Mouse (Mus musculus): ENCODE measurements around the gene A030005K14Rik. TPM values are rescaled to one million over a fixed set of nuclear protein-coding genes. Genes with fewer than 3 reads are reported as not detected.

Gene A030005K14Rik
- polyA plus RNA-seq, 1 experiment = not detected

DNA sequence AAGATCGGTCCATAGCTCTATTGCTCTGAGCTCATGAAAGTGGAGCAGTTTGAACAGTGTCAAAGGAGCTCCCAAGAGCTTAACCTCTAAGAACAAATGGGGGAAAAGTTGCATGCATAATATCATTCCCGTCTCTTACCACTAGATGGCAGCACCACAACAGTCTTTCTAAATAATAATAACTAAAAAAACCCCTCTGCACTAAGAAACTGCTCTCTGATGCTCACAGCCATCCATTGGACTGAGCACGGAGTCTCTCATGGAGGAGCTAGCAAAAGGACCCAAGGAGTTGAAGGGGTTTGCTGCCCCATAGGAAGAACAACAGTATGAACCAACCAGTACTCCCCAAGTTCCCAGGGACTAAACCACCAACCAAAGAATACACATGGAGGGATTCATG is 5.7 kb upstream of the A030005K14Rik start:
- Histone ChIP-seq H3K36me3 (ENCODE audit: control insufficient read depth, insufficient read depth, low read length) (no peaks in the 10 kb centered on the region), H3K4me3 (ENCODE audit: insufficient read depth, low read depth, low read length) (no peak overlapping the region), H3K27me3 (replicated peaks; ENCODE audit: control insufficient read depth, insufficient read depth, low read length) (no peaks in the 10 kb centered on the region; the same call in 1 of the 2 replicates), H3K4me1 (ENCODE audit: control insufficient read depth, insufficient read depth, low read length) (no peaks in the 10 kb centered on the region), H3K27ac (ENCODE audit: insufficient read depth, low read depth, low read length) (no peak overlapping the region)
- TF ChIP-seq POLR2A (IDR thresholded peaks at IDR 0.05; ENCODE audit: low read depth, low read length) = no peak
- TF ChIP-seq CTCF (conservative IDR thresholded peaks at IDR 0.05; ENCODE audit: insufficient read depth, insufficient read length, low read depth, low read length) = no peak
- peak; percentile 31 for DNase-seq
- 16% methylated on average over 3 of the region's 3 CpGs for WGBS

DNA sequence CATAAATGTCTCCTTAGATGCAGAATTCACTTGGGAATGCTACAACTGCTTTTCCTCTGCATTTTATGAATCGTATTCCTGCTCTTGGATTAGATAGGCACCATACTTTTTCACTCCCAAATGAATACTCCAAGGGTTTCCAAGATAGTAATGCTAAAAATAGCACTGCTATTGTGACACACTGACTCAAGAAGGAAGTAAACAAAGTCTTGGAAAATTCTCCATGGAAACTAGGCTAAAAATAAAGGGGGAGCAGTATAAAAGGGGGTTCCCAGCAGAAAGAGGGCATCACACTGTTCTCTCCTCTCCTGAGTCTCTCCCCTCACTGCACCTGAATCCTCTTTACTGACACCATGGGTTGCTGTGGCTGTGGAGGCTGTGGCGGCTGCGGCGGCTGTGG is 1.5 kb upstream of the A030005K14Rik start, which contains the start of gene Krtap28-13:
Krtap28-13 (plus strand) TSS at position 288 of the 400 bp plus-strand sequence.
- Histone ChIP-seq H3K27me3 (replicated peaks; ENCODE audit: control insufficient read depth, insufficient read depth, low read length) (no peaks in the 10 kb centered on the region; the same call in 1 of the 2 replicates), H3K27ac (ENCODE audit: insufficient read depth, low read depth, low read length) (no peak within 1 kb of the TSS), H3K4me1 (ENCODE audit: control insufficient read depth, insufficient read depth, low read length) (no peaks in the 10 kb centered on the region), H3K4me3 (ENCODE audit: insufficient read depth, low read depth, low read length) (no peak within 1 kb of the TSS), H3K36me3 (ENCODE audit: control insufficient read depth, insufficient read depth, low read length) (no peaks in the 10 kb centered on the region)
- DNase-seq = no peak
- TF ChIP-seq CTCF (conservative IDR thresholded peaks at IDR 0.05; ENCODE audit: insufficient read depth, insufficient read length, low read depth, low read length) (no peak), POLR2A (IDR thresholded peaks at IDR 0.05; ENCODE audit: low read depth, low read length) (no peak)
- 87% methylated on average over 4 of the region's 4 CpGs for WGBS

DNA sequence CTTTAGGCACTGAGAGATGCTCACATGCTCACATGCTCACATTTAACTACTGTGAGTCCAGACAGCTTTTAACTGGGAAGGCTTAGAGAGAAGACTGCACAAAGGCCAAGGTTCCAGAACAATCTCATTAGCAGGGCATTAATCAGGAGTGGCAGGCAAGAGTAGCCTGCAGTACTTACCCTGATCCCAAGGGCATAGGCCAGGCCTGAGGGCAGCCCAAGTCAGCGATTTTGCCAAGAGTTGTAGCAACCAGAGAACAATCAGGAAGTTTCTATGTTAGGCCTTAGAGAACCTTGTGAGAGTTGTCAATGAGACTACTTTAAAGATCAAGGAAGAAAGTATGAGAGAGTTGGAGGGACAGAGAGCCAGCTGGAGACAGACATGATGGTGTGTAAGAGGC is 697 bp downstream of the A030005K14Rik start:
- Histone ChIP-seq H3K27ac (ENCODE audit: insufficient read depth, low read depth, low read length) (no peak overlapping the region), H3K27me3 (replicated peaks; ENCODE audit: control insufficient read depth, insufficient read depth, low read length) (no peaks in the 10 kb centered on the region), H3K36me3 (ENCODE audit: control insufficient read depth, insufficient read depth, low read length) (no peaks in the 10 kb centered on the region), H3K4me3 (ENCODE audit: insufficient read depth, low read depth, low read length) (no peak overlapping the region), H3K4me1 (ENCODE audit: control insufficient read depth, insufficient read depth, low read length) (no peaks in the 10 kb centered on the region)
- TF ChIP-seq POLR2A (IDR thresholded peaks at IDR 0.05; ENCODE audit: low read depth, low read length) (no peak), CTCF (conservative IDR thresholded peaks at IDR 0.05; ENCODE audit: insufficient read depth, insufficient read length, low read depth, low read length) (no peak)
- WGBS = 30% methylated on average over 1 of the region's 1 CpGs
- peak; percentile 65 for DNase-seq

DNA sequence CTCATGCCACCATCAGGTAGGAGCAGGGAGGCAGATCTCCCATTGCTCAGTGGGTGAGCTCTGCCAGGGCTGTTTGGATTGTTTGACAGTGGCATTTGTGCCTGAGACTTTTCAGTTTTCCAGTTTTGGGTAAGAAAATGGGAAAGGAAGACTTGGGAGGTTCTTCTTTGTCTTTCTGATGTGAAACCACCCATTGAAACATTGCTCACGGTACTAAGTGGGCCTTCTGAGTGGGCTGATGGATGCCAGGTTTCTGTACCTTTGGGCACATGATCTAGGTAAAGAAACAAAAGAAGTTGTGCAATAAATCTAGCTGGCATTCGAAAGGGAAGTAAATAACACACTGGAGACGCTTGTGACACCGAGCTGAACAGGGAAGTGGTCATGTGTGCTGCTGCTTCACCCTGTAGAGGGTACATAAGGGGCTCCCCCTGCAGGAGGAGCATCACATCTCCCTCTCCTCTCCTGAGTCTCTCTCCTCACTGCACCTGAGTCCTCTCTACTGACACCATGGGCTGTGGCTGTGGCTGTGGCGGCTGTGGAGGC is 14.2 kb downstream of the A030005K14Rik start, which contains the start of gene Gm47969:
Gm47969 (plus strand) TSS at position 51 of the 546 bp plus-strand sequence.
- 58% methylated on average over 5 of the region's 5 CpGs for WGBS
- no peak within 1 kb of the TSS for H3K4me3 ChIP-seq (ENCODE audit: insufficient read depth, low read depth, low read length)
- no peak within 1 kb of the TSS for H3K27ac ChIP-seq (ENCODE audit: insufficient read depth, low read depth, low read length)
- no peaks in the 10 kb centered on the region for H3K36me3 ChIP-seq (ENCODE audit: control insufficient read depth, insufficient read depth, low read length)
- H3K4me1 ChIP-seq (ENCODE audit: control insufficient read depth, insufficient read depth, low read length) = no peaks in the 10 kb centered on the region
- DNase-seq = no peak
- H3K27me3 ChIP-seq (replicated peaks; ENCODE audit: control insufficient read depth, insufficient read depth, low read length) = no peaks in the 10 kb centered on the region
- TF ChIP-seq POLR2A (IDR thresholded peaks at IDR 0.05; ENCODE audit: low read depth, low read length) = no peak
- TF ChIP-seq CTCF (conservative IDR thresholded peaks at IDR 0.05; ENCODE audit: insufficient read depth, insufficient read length, low read depth, low read length) = no peak

DNA sequence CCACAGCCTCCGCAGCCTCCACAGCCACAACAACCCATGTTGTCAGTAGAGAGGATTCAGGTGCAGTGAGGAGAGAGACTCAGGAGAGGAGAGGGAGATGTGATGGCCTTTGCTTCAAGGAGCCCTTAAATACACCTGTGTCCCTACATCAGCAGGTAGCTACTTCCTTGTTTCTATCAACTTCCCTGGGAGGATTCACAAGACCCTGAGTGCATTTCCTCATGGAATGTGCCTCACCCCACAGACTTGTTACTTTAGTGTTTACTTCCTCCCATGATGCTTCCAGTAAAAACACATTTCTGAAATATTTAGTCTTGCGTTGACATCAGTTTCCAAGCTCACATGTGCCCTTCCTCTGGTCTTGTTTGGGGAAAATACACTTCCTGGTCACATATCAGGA is 16.8 kb downstream of the A030005K14Rik start, which contains the start of gene Krtap28-10:
Krtap28-10 (minus strand) TSS at position 101 of the 400 bp plus-strand sequence.
- 89% methylated on average over 2 of the region's 2 CpGs for WGBS
- no peak for TF ChIP-seq CTCF (conservative IDR thresholded peaks at IDR 0.05; ENCODE audit: insufficient read depth, insufficient read length, low read depth, low read length)
- TF ChIP-seq POLR2A (IDR thresholded peaks at IDR 0.05; ENCODE audit: low read depth, low read length) = no peak
- Histone ChIP-seq H3K4me1 (ENCODE audit: control insufficient read depth, insufficient read depth, low read length) (peaks cover 4% of the 10 kb centered on the region; the same call in 1 of the 2 replicates), H3K4me3 (ENCODE audit: insufficient read depth, low read depth, low read length) (no peak within 1 kb of the TSS), H3K27ac (ENCODE audit: insufficient read depth, low read depth, low read length) (no peak within 1 kb of the TSS), H3K36me3 (ENCODE audit: control insufficient read depth, insufficient read depth, low read length) (no peaks in the 10 kb centered on the region), H3K27me3 (replicated peaks; ENCODE audit: control insufficient read depth, insufficient read depth, low read length) (no peaks in the 10 kb centered on the region)
- DNase-seq = no peak

DNA sequence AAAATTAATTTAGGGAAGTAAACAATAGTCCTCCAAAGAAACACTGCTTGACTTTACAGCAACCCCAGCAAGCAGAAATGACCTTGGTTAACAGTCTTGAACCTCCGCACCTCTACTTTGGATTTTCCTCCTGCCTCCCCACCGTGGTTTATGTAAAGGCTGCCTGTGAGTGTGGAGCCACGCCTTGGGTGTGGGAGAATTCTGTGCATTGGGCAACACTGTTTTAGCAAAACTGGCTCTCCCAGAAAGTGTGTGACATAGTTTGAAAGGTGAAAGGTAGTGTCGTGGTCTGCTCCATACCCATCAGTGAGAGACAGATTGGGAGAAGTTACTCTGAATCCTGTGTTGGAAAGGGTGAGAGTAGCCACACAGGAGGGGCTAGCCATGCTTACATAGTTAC is 20.1 kb downstream of the A030005K14Rik start:
- H3K4me1 ChIP-seq (ENCODE audit: control insufficient read depth, insufficient read depth, low read length) = peaks cover 4% of the 10 kb centered on the region; the same call in 1 of the 2 replicates
- no peaks in the 10 kb centered on the region for H3K27me3 ChIP-seq (replicated peaks; ENCODE audit: control insufficient read depth, insufficient read depth, low read length)
- TF ChIP-seq POLR2A (IDR thresholded peaks at IDR 0.05; ENCODE audit: low read depth, low read length) = no peak
- no peak for TF ChIP-seq CTCF (conservative IDR thresholded peaks at IDR 0.05; ENCODE audit: insufficient read depth, insufficient read length, low read depth, low read length)
- WGBS = 89% methylated on average over 4 of the region's 4 CpGs
- no peak for DNase-seq
- no peaks in the 10 kb centered on the region for H3K36me3 ChIP-seq (ENCODE audit: control insufficient read depth, insufficient read depth, low read length)
- no peak overlapping the region for H3K4me3 ChIP-seq (ENCODE audit: insufficient read depth, low read depth, low read length)
- no peak overlapping the region for H3K27ac ChIP-seq (ENCODE audit: insufficient read depth, low read depth, low read length)

DNA sequence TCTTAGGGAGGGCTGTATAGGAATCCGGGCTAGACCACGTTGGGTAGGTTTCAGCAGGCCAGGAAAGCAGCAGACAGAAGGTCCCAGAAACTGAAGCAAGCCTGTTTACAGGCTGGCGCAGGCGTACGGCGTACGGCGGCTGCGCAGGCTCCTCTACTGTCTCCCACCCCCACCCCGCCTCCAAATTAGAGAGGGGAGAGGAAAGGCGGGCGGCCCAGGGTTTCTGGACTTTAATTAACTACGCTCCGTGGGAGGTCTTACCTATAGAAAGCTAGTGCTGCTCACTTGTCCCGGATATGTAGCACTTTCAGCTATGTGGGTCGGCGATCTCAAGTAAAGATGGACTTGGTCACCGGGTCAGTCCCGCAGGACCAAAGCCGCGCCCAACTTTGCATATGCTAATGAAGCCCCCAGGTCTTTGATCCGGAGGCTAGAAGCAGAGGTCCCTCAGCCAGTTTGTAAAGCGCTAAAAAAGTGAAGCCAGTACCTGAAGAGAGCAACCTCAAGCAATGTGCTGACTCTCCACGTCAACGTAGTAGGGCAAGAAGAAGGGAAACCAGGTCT is 21.0 kb downstream of the A030005K14Rik start, which contains the start of gene Slc19a3:
Slc19a3 (minus strand) TSS at position 340 of the 564 bp plus-strand sequence.
- peak within 1 kb of the TSS; percentile 54 for H3K4me3 ChIP-seq (ENCODE audit: insufficient read depth, low read depth, low read length)
- 2% methylated on average over 25 of the region's 25 CpGs for WGBS
- H3K4me1 ChIP-seq (ENCODE audit: control insufficient read depth, insufficient read depth, low read length) = peaks cover 4% of the 10 kb centered on the region; the same call in 1 of the 2 replicates
- peak; percentile 66 for DNase-seq
- peak within 1 kb of the TSS; percentile 66 for H3K27ac ChIP-seq (ENCODE audit: insufficient read depth, low read depth, low read length)
- H3K36me3 ChIP-seq (ENCODE audit: control insufficient read depth, insufficient read depth, low read length) = no peaks in the 10 kb centered on the region
- H3K27me3 ChIP-seq (replicated peaks; ENCODE audit: control insufficient read depth, insufficient read depth, low read length) = no peaks in the 10 kb centered on the region
- TF ChIP-seq POLR2A (IDR thresholded peaks at IDR 0.05; ENCODE audit: low read depth, low read length) = no peak
- no peak for TF ChIP-seq CTCF (conservative IDR thresholded peaks at IDR 0.05; ENCODE audit: insufficient read depth, insufficient read length, low read depth, low read length)
